Mouse (Mus musculus) megakaryocyte-erythroid progenitor cell, adult 5-6 weeks (primary cell): Measurements from ENCODE around the gene Vmn1r119. TPM values are rescaled to one million over a fixed set of nuclear protein-coding genes. Genes with fewer than 3 reads are reported as not detected.
"Not testable (repeated sequence)": the region's sequence is repeated elsewhere in the genome, so short reads cannot be mapped to it uniquely, and the experiment has no call there.

Experiments
- ATAC-seq: replicated peaks from 2 replicates; pipeline ENCODE4 v1.8.0; 2016; ENCODE audit warnings: mild to moderate bottlenecking, inconsistent platforms; ENCODE audit not compliant: severe bottlenecking, poor library complexity, low FRiP score, low TSS enrichment
- total RNA-seq, 2 experiments: library from RNA; stranded (forward) in 1 of 2; stranded (reverse) in 1 of 2; fragments of 200-1000, 215-1000 nt in 1 of 2; fragments of >200 nt in 1 of 2; fragmentation: Nextera tagmentation in 1 of 2; gene quantifications; 2 replicates each; pipeline ENCODE4 v1.2.3; 2014 to 2017

Vmn1r119 gene
- total RNA-seq (2014; fragmentation: Nextera tagmentation) = not detected in 2 replicates
- total RNA-seq (2017) = not detected in 2 replicates

- not testable (repeated sequence) for ATAC-seq
Measured at GRCm38 (mm10) chr7:21012355-21012754, at the start of gene Vmn1r119. Vmn1r119 (minus strand) TSS chr7:21012455.

DNA sequence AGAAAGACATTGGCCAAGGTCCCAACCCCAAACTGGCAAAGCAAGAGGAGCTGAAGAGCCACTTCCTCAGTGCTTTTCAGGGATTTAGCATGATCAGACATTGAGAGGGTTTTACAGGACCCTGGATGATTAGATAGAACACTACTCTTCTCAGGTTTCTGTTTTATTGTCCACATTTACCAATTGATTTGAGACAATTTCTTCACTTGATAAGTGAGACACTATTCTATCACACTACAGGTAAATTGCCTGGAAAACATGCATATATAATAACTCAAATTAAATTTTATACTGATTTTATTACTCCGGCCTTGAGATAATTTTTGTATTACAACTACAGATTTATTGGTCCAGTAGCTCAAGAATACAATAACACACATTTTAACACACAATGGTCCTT is 41.4 kb upstream of the Vmn1r119 start, which contains the start of gene Vmn1r120:
TSS of gene Vmn1r120 (minus strand) at position 101 of the 400 bp plus-strand sequence.
- not testable (repeated sequence) for ATAC-seq

Other genes starting within 250 kb of the Vmn1r119 start
- gene Vmn1r112, start 241.3 kb downstream of the Vmn1r119 start, total RNA-seq (2014; fragmentation: Nextera tagmentation) = not detected in 2 replicates
- not detected in 2 replicates for gene Vmn1r112, start 241.3 kb downstream of the Vmn1r119 start, total RNA-seq (2017)
- not detected in 2 replicates for gene Vmn1r113, start 225.2 kb downstream of the Vmn1r119 start, total RNA-seq (2014; fragmentation: Nextera tagmentation)
- gene Vmn1r113, start 225.2 kb downstream of the Vmn1r119 start, total RNA-seq (2017) = not detected in 2 replicates
- not detected in 2 replicates for gene Vmn1r114, start 200.3 kb downstream of the Vmn1r119 start, total RNA-seq (2014; fragmentation: Nextera tagmentation)
- not detected in 2 replicates for gene Vmn1r114, start 200.3 kb downstream of the Vmn1r119 start, total RNA-seq (2017)
- gene Vmn1r115, start 167.5 kb downstream of the Vmn1r119 start, total RNA-seq (2014; fragmentation: Nextera tagmentation) = not detected in 2 replicates
- not detected in 2 replicates for gene Vmn1r115, start 167.5 kb downstream of the Vmn1r119 start, total RNA-seq (2017)
- not detected in 2 replicates for gene Vmn1r116, start 140.2 kb downstream of the Vmn1r119 start, total RNA-seq (2014; fragmentation: Nextera tagmentation)
- not detected in 2 replicates for gene Vmn1r116, start 140.2 kb downstream of the Vmn1r119 start, total RNA-seq (2017)
- gene Vmn1r117, start 128.3 kb downstream of the Vmn1r119 start, total RNA-seq (2014; fragmentation: Nextera tagmentation) = not detected in 2 replicates
- gene Vmn1r117, start 128.3 kb downstream of the Vmn1r119 start, total RNA-seq (2017) = not detected in 2 replicates
- not detected in 2 replicates for gene Vmn1r118, start 100.1 kb downstream of the Vmn1r119 start, total RNA-seq (2014; fragmentation: Nextera tagmentation)
- not detected in 2 replicates for gene Vmn1r118, start 100.1 kb downstream of the Vmn1r119 start, total RNA-seq (2017)
- gene Vmn1r120, start 41.3 kb upstream of the Vmn1r119 start, total RNA-seq (2014; fragmentation: Nextera tagmentation) = not detected in 2 replicates
- not detected in 2 replicates for gene Vmn1r120, start 41.3 kb upstream of the Vmn1r119 start, total RNA-seq (2017)
- gene Vmn1r121, start 86.1 kb upstream of the Vmn1r119 start, total RNA-seq (2014; fragmentation: Nextera tagmentation) = not detected in 2 replicates
- gene Vmn1r121, start 86.1 kb upstream of the Vmn1r119 start, total RNA-seq (2017) = not detected in 2 replicates
- gene Vmn1r122, start 121.7 kb upstream of the Vmn1r119 start, total RNA-seq (2014; fragmentation: Nextera tagmentation) = not detected in 2 replicates
- not detected in 2 replicates for gene Vmn1r122, start 121.7 kb upstream of the Vmn1r119 start, total RNA-seq (2017)
- not detected in 2 replicates for gene Vmn1r123, start 149.7 kb upstream of the Vmn1r119 start, total RNA-seq (2014; fragmentation: Nextera tagmentation)
- gene Vmn1r123, start 149.7 kb upstream of the Vmn1r119 start, total RNA-seq (2017) = not detected in 2 replicates
- not detected in 2 replicates for gene Gm5157, start 178.0 kb upstream of the Vmn1r119 start, total RNA-seq (2014; fragmentation: Nextera tagmentation)
- gene Gm5157, start 178.0 kb upstream of the Vmn1r119 start, total RNA-seq (2017) = not detected in 2 replicates
- not detected in 2 replicates for gene Vmn1r124, start 248.2 kb upstream of the Vmn1r119 start, total RNA-seq (2014; fragmentation: Nextera tagmentation)
- not detected in 2 replicates for gene Vmn1r124, start 248.2 kb upstream of the Vmn1r119 start, total RNA-seq (2017)